Mouse (Mus musculus): ENCODE measurements at regions not wholly inside any gene's neighbourhood (a gene's known extent, or its start where the extent isn't known, plus 50 kb on each side); places are given as distances from the start of the nearest gene placed in this dataset.

DNA sequence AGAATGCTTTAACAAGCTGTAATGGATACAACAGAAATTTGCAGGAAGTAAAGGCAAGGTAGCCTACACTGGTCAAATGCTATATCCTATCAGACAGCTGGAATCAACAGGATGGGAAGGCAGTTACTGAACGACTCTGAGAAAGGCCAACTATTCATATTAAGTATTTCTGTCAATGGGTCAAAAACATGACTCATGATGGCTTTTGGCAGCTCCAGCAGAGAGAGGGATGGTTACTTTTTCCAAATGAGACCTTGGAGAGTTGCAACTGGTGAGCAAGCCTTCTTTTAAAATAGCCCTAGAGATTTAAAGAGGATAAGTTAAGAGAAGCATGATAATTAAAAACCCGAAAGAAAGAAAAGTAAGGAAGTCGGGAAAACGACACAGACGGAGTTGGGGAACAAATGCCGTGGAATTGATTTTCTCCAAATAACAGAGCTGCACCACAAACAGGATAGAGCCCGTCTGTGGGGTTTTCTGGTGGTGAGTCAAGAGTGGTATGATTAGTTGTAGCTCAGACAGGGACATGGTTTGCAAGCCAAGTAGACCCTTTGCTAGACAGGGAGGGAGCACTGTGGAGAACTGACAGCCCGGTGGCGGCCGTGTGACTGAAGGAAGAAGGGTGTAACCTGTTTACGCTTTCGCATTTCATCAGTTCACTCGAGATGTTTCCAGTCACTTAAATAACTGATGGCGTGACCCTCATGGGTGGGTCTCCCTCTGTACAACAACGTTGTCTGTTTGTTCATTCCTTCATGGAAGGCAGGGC lies 3638.1 kb upstream of the Gm7489 start:
- H3K27ac ChIP-seq (replicated peaks; ENCODE audit: low read depth, low read length): no peak overlapping the region
- H3K9ac ChIP-seq (replicated peaks; ENCODE audit: low read length): no peak overlapping the region
- no peak overlapping the region for H3K4me3 ChIP-seq (ENCODE audit: low read depth, low read length)
- H3K4me2 ChIP-seq (ENCODE audit: low read depth, low read length): no peak overlapping the region
- H3K9me3 ChIP-seq (replicated peaks; ENCODE audit: control insufficient read depth, low read length): no peaks in the 10 kb centered on the region
- WGBS: 82% methylated on average over 15 of the region's 15 CpGs
- no peaks in the 10 kb centered on the region for H3K4me1 ChIP-seq (ENCODE audit: control insufficient read depth, insufficient read depth, low read length)
- DNase-seq (ENCODE audit: low spot score) (no peak), ATAC-seq (replicated peaks; ENCODE audit: insufficient number of reproducible peaks, low FRiP score, low TSS enrichment, low read depth) (no peak)
- no peaks in the 10 kb centered on the region for H3K36me3 ChIP-seq (replicated peaks; ENCODE audit: control insufficient read depth, insufficient read depth, low read depth, low read length)
- H3K27me3 ChIP-seq (ENCODE audit: control insufficient read depth, insufficient read depth, low read length): no peaks in the 10 kb centered on the region

DNA sequence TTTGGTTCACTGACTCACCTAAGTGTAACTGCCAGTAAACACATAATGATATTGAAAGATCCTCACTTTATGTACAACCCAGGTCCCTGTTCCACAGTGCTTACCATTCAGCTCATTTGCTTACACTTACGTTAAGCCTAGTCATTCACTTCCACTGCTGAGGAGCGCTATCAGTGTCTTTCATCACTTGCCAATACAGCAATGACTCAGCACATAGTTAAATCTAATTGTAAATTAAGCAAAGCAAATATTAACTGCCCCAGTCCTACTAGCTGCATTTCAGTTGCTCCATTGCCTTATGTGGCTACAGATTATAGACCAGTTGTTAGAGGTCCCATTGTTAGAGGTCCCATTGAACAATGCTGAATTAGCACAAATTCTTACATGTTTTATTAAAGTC lies 3624.6 kb upstream of the Gm7489 start:
- no peak for DNase-seq (ENCODE audit: low spot score)
- Histone ChIP-seq H3K4me1 (ENCODE audit: control insufficient read depth, insufficient read depth, low read length) (no peaks in the 10 kb centered on the region), H3K27me3 (ENCODE audit: control insufficient read depth, insufficient read depth, low read length) (no peaks in the 10 kb centered on the region), H3K9ac (replicated peaks; ENCODE audit: low read length) (no peak overlapping the region), H3K36me3 (replicated peaks; ENCODE audit: control insufficient read depth, insufficient read depth, low read depth, low read length) (no peaks in the 10 kb centered on the region), H3K9me3 (replicated peaks; ENCODE audit: control insufficient read depth, low read length) (no peaks in the 10 kb centered on the region), H3K27ac (replicated peaks; ENCODE audit: low read depth, low read length) (no peak overlapping the region), H3K4me2 (ENCODE audit: low read depth, low read length) (no peak overlapping the region), H3K4me3 (ENCODE audit: low read depth, low read length) (no peak overlapping the region)
- WGBS: 89% methylated on average over 2 of the region's 2 CpGs
- no peak for ATAC-seq (replicated peaks; ENCODE audit: insufficient number of reproducible peaks, low FRiP score, low TSS enrichment, low read depth)

DNA sequence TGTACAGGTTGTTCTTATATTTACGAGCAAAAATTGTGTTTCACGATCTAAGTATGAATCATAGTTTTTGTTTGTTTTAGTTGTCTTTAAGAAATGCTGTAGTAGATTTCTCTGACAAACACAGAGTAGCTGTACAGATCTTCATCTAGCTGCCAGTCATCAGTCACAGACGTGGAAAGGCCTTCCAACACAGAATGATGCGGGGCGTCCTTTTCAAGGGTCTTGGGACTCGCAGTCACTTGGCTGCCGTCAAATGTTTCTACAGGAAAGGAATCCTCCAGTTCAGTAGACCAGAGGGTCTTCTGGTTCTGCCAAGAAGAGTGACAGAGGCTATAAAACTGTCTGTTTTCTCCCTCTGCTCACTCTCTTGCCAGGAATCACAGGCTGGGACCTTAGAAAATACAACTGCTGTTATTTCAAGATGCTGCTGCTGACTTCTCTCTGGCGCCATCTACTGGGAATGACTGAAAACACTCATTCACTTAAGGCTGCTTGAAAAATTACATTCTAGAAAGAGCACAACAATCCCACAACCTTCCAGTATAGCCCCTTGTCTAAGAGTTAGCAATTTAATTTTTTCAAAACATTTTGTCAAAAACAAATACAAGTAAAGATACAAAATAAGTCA lies 3623.3 kb upstream of the Gm7489 start:
- Histone ChIP-seq H3K27me3 (ENCODE audit: control insufficient read depth, insufficient read depth, low read length) (no peaks in the 10 kb centered on the region), H3K4me3 (ENCODE audit: low read depth, low read length) (no peak overlapping the region), H3K27ac (replicated peaks; ENCODE audit: low read depth, low read length) (no peak overlapping the region), H3K9me3 (replicated peaks; ENCODE audit: control insufficient read depth, low read length) (no peaks in the 10 kb centered on the region), H3K4me2 (ENCODE audit: low read depth, low read length) (no peak overlapping the region), H3K9ac (replicated peaks; ENCODE audit: low read length) (no peak overlapping the region), H3K4me1 (ENCODE audit: control insufficient read depth, insufficient read depth, low read length) (no peaks in the 10 kb centered on the region), H3K36me3 (replicated peaks; ENCODE audit: control insufficient read depth, insufficient read depth, low read depth, low read length) (no peaks in the 10 kb centered on the region)
- no peak for ATAC-seq (replicated peaks; ENCODE audit: insufficient number of reproducible peaks, low FRiP score, low TSS enrichment, low read depth)
- 72% methylated on average over 8 of the region's 8 CpGs for WGBS
- DNase-seq (ENCODE audit: low spot score): peak; percentile 86

DNA sequence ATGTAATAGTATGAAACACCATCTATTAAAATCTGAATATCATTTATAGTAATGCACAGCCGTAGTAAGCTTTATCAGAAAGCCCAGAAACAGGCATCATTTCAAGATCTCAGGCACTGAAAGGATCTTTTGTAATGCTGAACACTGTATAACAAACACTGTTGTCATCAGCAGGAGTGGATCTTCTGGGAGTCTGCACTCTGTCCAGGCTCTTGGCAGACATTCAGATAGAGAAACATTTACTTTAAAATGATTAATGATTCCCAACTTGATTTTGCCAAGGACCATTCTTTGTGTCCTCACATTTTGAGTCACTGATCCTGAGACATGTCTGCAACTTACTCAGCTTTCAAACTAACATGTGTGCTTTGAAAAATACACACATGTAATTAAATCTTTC lies 3617.2 kb upstream of the Gm7489 start:
- Histone ChIP-seq H3K9me3 (replicated peaks; ENCODE audit: control insufficient read depth, low read length) (no peaks in the 10 kb centered on the region), H3K27ac (replicated peaks; ENCODE audit: low read depth, low read length) (no peak overlapping the region), H3K9ac (replicated peaks; ENCODE audit: low read length) (no peak overlapping the region), H3K36me3 (replicated peaks; ENCODE audit: control insufficient read depth, insufficient read depth, low read depth, low read length) (no peaks in the 10 kb centered on the region), H3K4me2 (ENCODE audit: low read depth, low read length) (no peak overlapping the region), H3K4me3 (ENCODE audit: low read depth, low read length) (no peak overlapping the region), H3K4me1 (ENCODE audit: control insufficient read depth, insufficient read depth, low read length) (no peaks in the 10 kb centered on the region), H3K27me3 (ENCODE audit: control insufficient read depth, insufficient read depth, low read length) (no peaks in the 10 kb centered on the region)
- no peak for DNase-seq (ENCODE audit: low spot score)
- 79% methylated on average over 1 of the region's 1 CpGs for WGBS
- no peak for ATAC-seq (replicated peaks; ENCODE audit: insufficient number of reproducible peaks, low FRiP score, low TSS enrichment, low read depth)

DNA sequence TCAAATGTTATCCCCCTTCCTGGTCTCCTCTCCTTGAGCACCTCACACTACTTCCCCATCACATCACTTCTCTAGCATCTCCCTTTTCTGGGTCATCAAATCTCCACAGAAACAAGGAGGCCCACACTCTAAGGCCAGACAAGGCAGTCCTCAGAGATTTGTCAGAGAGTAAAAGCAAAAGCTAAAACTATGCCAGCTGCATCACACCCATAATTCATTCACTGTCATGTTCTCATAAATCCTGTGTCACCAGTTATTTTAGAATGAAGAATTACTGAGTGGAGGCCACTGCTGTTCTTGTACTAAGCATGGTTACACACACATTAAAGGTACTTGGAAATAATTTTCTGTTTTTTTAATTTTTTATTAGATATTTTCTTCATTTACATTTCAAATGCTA lies 3613.1 kb upstream of the Gm7489 start:
- no peak overlapping the region for H3K4me2 ChIP-seq (ENCODE audit: low read depth, low read length)
- H3K4me3 ChIP-seq (ENCODE audit: low read depth, low read length): no peak overlapping the region
- H3K36me3 ChIP-seq (replicated peaks; ENCODE audit: control insufficient read depth, insufficient read depth, low read depth, low read length): no peaks in the 10 kb centered on the region
- ATAC-seq (replicated peaks; ENCODE audit: insufficient number of reproducible peaks, low FRiP score, low TSS enrichment, low read depth) (no peak), DNase-seq (ENCODE audit: low spot score) (no peak)
- no peak overlapping the region for H3K9ac ChIP-seq (replicated peaks; ENCODE audit: low read length)
- H3K9me3 ChIP-seq (replicated peaks; ENCODE audit: control insufficient read depth, low read length): no peaks in the 10 kb centered on the region
- H3K4me1 ChIP-seq (ENCODE audit: control insufficient read depth, insufficient read depth, low read length): no peaks in the 10 kb centered on the region
- no peak overlapping the region for H3K27ac ChIP-seq (replicated peaks; ENCODE audit: low read depth, low read length)
- H3K27me3 ChIP-seq (ENCODE audit: control insufficient read depth, insufficient read depth, low read length): no peaks in the 10 kb centered on the region

DNA sequence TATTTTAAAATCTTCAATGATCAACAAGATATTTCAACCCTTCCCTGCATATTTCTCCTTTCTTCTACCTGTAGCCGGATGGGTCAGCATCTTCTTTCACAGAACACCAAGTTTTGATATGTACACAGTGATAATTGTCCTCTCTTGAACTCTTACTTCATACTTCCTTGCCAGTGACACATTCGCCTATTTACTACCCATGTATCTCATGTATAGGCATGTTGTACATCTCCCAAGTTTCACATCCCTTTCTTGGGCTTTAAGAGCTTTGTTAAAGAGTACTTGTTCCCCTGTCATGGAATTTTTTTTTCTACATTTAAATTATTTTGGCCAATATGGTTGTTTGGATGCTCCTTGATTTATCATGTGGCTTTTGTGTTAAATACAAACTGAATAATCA lies 3602.1 kb upstream of the Gm7489 start:
- Histone ChIP-seq H3K4me3 (ENCODE audit: low read depth, low read length) (no peak overlapping the region), H3K27ac (replicated peaks; ENCODE audit: low read depth, low read length) (no peak overlapping the region), H3K4me2 (ENCODE audit: low read depth, low read length) (no peak overlapping the region), H3K9me3 (replicated peaks; ENCODE audit: control insufficient read depth, low read length) (no peaks in the 10 kb centered on the region), H3K9ac (replicated peaks; ENCODE audit: low read length) (no peak overlapping the region), H3K4me1 (ENCODE audit: control insufficient read depth, insufficient read depth, low read length) (no peaks in the 10 kb centered on the region), H3K36me3 (replicated peaks; ENCODE audit: control insufficient read depth, insufficient read depth, low read depth, low read length) (no peaks in the 10 kb centered on the region), H3K27me3 (ENCODE audit: control insufficient read depth, insufficient read depth, low read length) (no peaks in the 10 kb centered on the region)
- ATAC-seq (replicated peaks; ENCODE audit: insufficient number of reproducible peaks, low FRiP score, low TSS enrichment, low read depth): no peak
- DNase-seq (ENCODE audit: low spot score): no peak
- 83% methylated on average over 2 of the region's 2 CpGs for WGBS

DNA sequence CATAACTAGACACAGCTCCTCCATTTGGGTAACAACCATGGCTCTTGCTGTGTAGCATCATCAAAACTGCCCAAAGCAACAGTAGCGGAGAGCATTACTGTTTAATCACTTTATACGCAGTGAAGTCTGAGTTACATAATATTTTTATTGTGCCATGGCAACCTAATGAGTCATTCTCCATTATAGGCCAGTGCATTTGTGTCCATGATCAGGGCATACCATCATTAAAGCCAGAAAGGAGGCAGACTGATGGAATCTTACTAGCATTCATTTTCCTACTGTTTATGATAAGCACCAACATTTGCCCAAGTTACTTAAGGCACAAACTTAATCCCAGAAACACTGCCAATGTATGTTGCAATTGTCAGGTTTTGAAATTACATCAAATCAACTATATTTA lies 3601.2 kb upstream of the Gm7489 start:
- H3K4me1 ChIP-seq (ENCODE audit: control insufficient read depth, insufficient read depth, low read length): no peaks in the 10 kb centered on the region
- H3K9ac ChIP-seq (replicated peaks; ENCODE audit: low read length): no peak overlapping the region
- H3K36me3 ChIP-seq (replicated peaks; ENCODE audit: control insufficient read depth, insufficient read depth, low read depth, low read length): no peaks in the 10 kb centered on the region
- DNase-seq (ENCODE audit: low spot score) (no peak), ATAC-seq (replicated peaks; ENCODE audit: insufficient number of reproducible peaks, low FRiP score, low TSS enrichment, low read depth) (no peak)
- 91% methylated on average over 2 of the region's 2 CpGs for WGBS
- no peaks in the 10 kb centered on the region for H3K9me3 ChIP-seq (replicated peaks; ENCODE audit: control insufficient read depth, low read length)
- H3K27me3 ChIP-seq (ENCODE audit: control insufficient read depth, insufficient read depth, low read length): no peaks in the 10 kb centered on the region
- H3K4me2 ChIP-seq (ENCODE audit: low read depth, low read length): no peak overlapping the region
- no peak overlapping the region for H3K4me3 ChIP-seq (ENCODE audit: low read depth, low read length)
- H3K27ac ChIP-seq (replicated peaks; ENCODE audit: low read depth, low read length): no peak overlapping the region

DNA sequence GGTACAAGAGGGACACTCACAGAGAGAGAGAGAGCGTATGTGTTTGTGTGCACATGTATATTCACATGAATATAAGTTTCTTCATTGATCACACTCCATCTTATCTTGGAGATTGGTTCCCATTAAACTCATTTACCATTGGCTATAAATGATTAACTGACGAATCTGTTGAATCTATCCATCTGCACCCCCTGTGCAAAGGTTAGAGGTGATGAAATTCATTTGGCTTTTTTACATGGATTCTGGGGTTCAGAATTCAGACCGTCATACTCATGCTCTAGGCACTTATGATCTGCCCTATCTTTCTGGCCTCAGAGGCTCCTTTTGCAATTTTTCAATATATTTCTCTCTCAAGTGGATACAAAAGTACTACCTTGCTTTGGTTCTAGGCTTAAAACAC lies 3582.9 kb upstream of the Gm7489 start:
- DNase-seq (ENCODE audit: low spot score): no peak
- Histone ChIP-seq H3K27me3 (ENCODE audit: control insufficient read depth, insufficient read depth, low read length) (no peaks in the 10 kb centered on the region), H3K4me3 (ENCODE audit: low read depth, low read length) (no peak overlapping the region), H3K9ac (replicated peaks; ENCODE audit: low read length) (no peak overlapping the region), H3K4me1 (ENCODE audit: control insufficient read depth, insufficient read depth, low read length) (no peaks in the 10 kb centered on the region), H3K36me3 (replicated peaks; ENCODE audit: control insufficient read depth, insufficient read depth, low read depth, low read length) (no peaks in the 10 kb centered on the region), H3K9me3 (replicated peaks; ENCODE audit: control insufficient read depth, low read length) (no peaks in the 10 kb centered on the region), H3K4me2 (ENCODE audit: low read depth, low read length) (no peak overlapping the region), H3K27ac (replicated peaks; ENCODE audit: low read depth, low read length) (no peak overlapping the region)
- WGBS: 87% methylated on average over 3 of the region's 3 CpGs
- no peak for ATAC-seq (replicated peaks; ENCODE audit: insufficient number of reproducible peaks, low FRiP score, low TSS enrichment, low read depth)
